Mouse (Mus musculus) megakaryocyte-erythroid progenitor cell, adult 5-6 weeks (primary cell): ENCODE data around the gene Pde4b. TPM values are rescaled to one million over a fixed set of nuclear protein-coding genes. Genes with fewer than 3 reads are reported as not detected.

Experiments
- total RNA-seq, 2 experiments: library from RNA; stranded (forward) in 1 of 2; stranded (reverse) in 1 of 2; fragments of 200-1000, 215-1000 nt in 1 of 2; fragments of >200 nt in 1 of 2; fragmentation: Nextera tagmentation in 1 of 2; gene quantifications; 2 replicates each; pipeline ENCODE4 v1.2.3; 2014 to 2017

Pde4b gene
- total RNA-seq, 2 experiments from 2014 or later, result 18.0 to 23.9 TPM

Other genes with a start within 250 kb of the Pde4b start
- not detected in 2 replicates for gene B020004J07Rik, start 243.5 kb upstream of the Pde4b start, total RNA-seq (2014; fragmentation: Nextera tagmentation)
- not detected in 2 replicates for gene B020004J07Rik, start 243.5 kb upstream of the Pde4b start, total RNA-seq (2017)
- gene C130073F10Rik, start 193.8 kb upstream of the Pde4b start, total RNA-seq (2014; fragmentation: Nextera tagmentation), result not detected in 2 replicates
- not detected in 2 replicates for gene C130073F10Rik, start 193.8 kb upstream of the Pde4b start, total RNA-seq (2017)
- not detected in 2 replicates for gene Gm12800, start 178.4 kb upstream of the Pde4b start, total RNA-seq (2014; fragmentation: Nextera tagmentation)
- not detected in 2 replicates for gene Gm12800, start 178.4 kb upstream of the Pde4b start, total RNA-seq (2017)
- gene Gm12794, start 147.1 kb upstream of the Pde4b start, total RNA-seq (2014; fragmentation: Nextera tagmentation), result not detected in 2 replicates
- not detected in 2 replicates for gene Gm12794, start 147.1 kb upstream of the Pde4b start, total RNA-seq (2017)
- gene Gm12790, start 106.5 kb upstream of the Pde4b start, total RNA-seq (2014; fragmentation: Nextera tagmentation), result not detected in 2 replicates
- gene Gm12790, start 106.5 kb upstream of the Pde4b start, total RNA-seq (2017), result not detected in 2 replicates
- gene Gm12789, start 100.9 kb upstream of the Pde4b start, total RNA-seq (2014; fragmentation: Nextera tagmentation), result not detected in 2 replicates
- not detected in 2 replicates for gene Gm12789, start 100.9 kb upstream of the Pde4b start, total RNA-seq (2017)